Mouse (Mus musculus) layer of hippocampus, adult 2 months (tissue): ENCODE measurements around the gene Insm1. TPM values are rescaled to one million over a fixed set of nuclear protein-coding genes. Genes with fewer than 3 reads are reported as not detected.
A peak's percentile ranks its signal among the peaks of the same experiment; 100 is the strongest.

ENCODE experiments used
- DNase-seq, 2 experiments: peaks; one replicate each; pipeline ENCODE4 v3.0.0; 2022; ENCODE audit warnings: low spot score in 2 of 2
- H3K27ac ChIP-seq: fragments of 200-600 bp; 2 replicates; pipeline ENCODE4 v1.8.1; 2022
- H3K4me3 ChIP-seq: fragments of 200-600 bp; 2 replicates; pipeline ENCODE4 v1.8.1; 2022; ENCODE audit warnings: mild to moderate bottlenecking
- CTCF ChIP-seq: fragments of 200-600 bp; conservative IDR thresholded peaks from 2 replicates; pipeline ENCODE4 v1.8.1; 2022; ENCODE audit warnings: antibody characterized with exemption, mild to moderate bottlenecking, moderate library complexity
- total RNA-seq, 2 experiments: library from RNA; stranded (reverse); gene quantifications; 2 replicates each; pipeline ENCODE4 v1.2.3; 2021

Gene Insm1
- total RNA-seq, 2 experiments from 2014 or later, result 6.6 to 7.2 TPM

DNA sequence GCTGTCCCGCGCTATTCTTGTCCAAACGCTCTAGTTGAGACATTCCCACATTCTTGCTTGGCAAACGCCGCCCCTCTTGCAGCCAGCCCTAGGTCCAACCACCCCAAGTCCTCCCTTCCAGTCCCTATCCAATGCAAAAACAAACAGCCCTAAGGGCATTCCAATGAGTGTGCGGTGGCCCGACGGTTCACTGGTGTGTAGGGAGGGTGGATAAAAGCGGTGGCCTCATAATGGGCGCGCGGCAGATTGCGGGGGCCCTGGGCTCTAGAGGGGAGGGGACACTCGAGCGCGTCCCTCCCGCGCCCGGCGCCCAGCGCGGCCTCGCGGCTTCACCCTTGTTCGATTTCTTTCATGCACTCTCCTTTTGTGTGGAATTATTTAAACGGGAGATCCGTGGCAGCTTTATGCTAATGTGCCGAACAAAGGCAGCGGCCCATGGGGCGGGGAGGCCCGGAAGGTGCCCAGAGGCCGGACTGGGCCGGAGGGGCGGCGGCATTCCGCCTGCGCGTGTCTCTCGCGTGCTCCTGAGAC is 3.5 kb upstream of the Insm1 start:
- DNase-seq, result no peak
- no peak overlapping the region for H3K27ac ChIP-seq
- TF ChIP-seq CTCF, result no peak
- no peak overlapping the region; the same call in 1 of the 2 replicates for H3K4me3 ChIP-seq

DNA sequence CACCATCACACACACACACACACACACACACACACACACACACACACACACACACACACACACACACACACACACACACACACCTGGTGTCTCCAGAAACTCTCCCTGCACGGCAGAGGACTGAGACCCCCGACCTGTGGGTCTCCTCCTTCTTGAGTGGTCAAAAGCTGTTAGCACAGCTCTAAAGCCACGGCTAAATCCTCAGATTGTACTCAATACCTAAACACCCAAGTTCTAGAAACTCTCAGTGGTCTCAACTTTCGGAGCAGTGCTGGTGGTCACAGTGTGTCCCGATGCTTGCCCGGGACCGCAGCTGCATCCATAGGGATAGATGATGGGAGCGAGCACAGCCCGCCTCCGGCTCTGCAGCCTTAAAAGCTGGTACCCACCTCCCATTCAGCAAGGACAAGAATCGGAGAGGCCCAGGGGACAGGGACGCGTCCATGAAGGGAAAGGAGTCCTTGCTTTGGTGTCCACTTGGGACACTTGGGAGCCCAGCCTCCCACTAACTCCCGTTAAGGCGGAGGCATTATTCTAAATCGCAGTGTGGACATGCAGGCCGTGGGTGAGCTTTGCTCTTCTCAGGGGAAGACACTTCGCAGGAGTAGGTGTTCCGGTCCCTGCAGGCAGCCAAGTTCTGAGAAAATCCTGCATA is 2.7 kb upstream of the Insm1 start:
- Histone ChIP-seq H3K4me3 (no peak overlapping the region), H3K27ac (no peak overlapping the region)
- no peak for DNase-seq
- no peak for TF ChIP-seq CTCF

- H3K4me3 ChIP-seq, result no peak overlapping the region
- no peak for DNase-seq
Measured at GRCm38 (mm10) chr2:146219791-146220190, 1.9 kb upstream of the Insm1 start.

GRCm38 (mm10) chr2:146220591-146221075 is 1.1 kb upstream of the Insm1 start:
- Histone ChIP-seq H3K4me3 (peak overlapping the region; percentile 57), H3K27ac (peak overlapping the region; percentile 36; the same call in 1 of the 2 replicates)
- no peak for TF ChIP-seq CTCF
- DNase-seq, result no peak

More at GRCm38 (mm10) chr2:146219791-146220190, 1.9 kb upstream of the Insm1 start:
- H3K27ac ChIP-seq, result no peak overlapping the region
- TF ChIP-seq CTCF, result no peak

GRCm38 (mm10) chr2:146221929-146222278 is 183 bp downstream of the Insm1 start:
- Histone ChIP-seq H3K27ac (peak overlapping the region; percentile 83), H3K4me3 (peak overlapping the region; percentile 57)
- TF ChIP-seq CTCF, result no peak
- peak in 1 of 2 experiments; percentile 53 for DNase-seq

GRCm38 (mm10) chr2:146222279-146223175 is 806 bp downstream of the Insm1 start:
- peak overlapping the region; percentile 57 for H3K4me3 ChIP-seq
- H3K27ac ChIP-seq, result peak overlapping the region; percentile 83
- TF ChIP-seq CTCF, result no peak
- DNase-seq, result no peak

- H3K4me3 ChIP-seq, result peak overlapping the region; percentile 57
- H3K27ac ChIP-seq, result peak overlapping the region; percentile 78
- TF ChIP-seq CTCF, result peak; percentile 52
- DNase-seq, result no peak
Measured at GRCm38 (mm10) chr2:146223176-146223905, 1.6 kb downstream of the Insm1 start.

DNA sequence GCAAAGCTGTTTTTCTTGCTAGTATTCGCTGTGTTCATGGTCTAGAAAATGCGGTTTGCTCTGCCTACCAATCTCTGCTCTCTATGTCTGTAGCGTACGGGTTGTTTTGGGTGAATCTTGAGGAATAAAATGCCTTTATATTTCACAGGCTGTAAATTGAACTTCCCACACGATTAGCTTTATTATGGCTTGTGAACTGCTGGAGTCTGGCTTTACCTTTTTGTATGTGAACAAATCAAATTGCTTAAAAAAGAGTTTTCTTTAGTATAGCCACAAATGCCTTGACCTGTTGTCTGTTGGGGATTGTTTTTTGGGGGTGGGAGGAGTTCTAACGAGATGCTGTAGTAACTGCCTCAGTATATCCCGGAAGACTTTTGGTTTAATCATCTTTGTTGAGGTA is 2.4 kb downstream of the Insm1 start:
- Histone ChIP-seq H3K27ac (no peak overlapping the region), H3K4me3 (peak overlapping the region; percentile 57)
- no peak for DNase-seq
- no peak for TF ChIP-seq CTCF

- DNase-seq, result no peak
- TF ChIP-seq CTCF, result no peak
- Histone ChIP-seq H3K4me3 (no peak overlapping the region), H3K27ac (no peak overlapping the region)
Measured at GRCm38 (mm10) chr2:146225818-146226217, 4.1 kb downstream of the Insm1 start.

- no peak overlapping the region for H3K27ac ChIP-seq
- no peak for DNase-seq
- no peak for TF ChIP-seq CTCF
- no peak overlapping the region for H3K4me3 ChIP-seq
Measured at GRCm38 (mm10) chr2:146226484-146226883, 4.8 kb downstream of the Insm1 start.

GRCm38 (mm10) chr2:146227646-146228045 is 5.9 kb downstream of the Insm1 start:
- 0 out of 2 replicates have a peak, but pooled peaks have one; percentile 10 for TF ChIP-seq CTCF
- no peak overlapping the region for H3K4me3 ChIP-seq
- no peak for DNase-seq
- no peak overlapping the region for H3K27ac ChIP-seq

DNA sequence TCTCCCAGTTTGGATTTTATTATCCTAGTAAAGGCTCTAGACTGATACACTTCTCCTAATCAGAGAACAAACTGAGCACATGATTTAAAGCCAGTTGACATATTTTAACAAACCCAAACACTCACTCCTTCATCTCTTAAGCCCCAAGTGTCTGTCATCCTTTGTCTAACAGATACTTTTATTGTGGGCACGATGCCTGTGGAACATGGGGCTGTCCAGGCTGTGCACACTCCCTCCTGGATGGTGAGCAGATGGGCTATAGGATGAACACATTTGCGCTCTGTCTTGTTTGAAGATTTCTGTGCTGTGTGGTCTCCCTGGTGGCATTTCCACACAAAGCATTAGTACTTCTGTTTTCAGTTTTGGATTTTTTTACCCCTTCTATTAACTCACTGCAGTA is 6.7 kb downstream of the Insm1 start:
- H3K4me3 ChIP-seq, result no peak overlapping the region
- no peak for TF ChIP-seq CTCF
- DNase-seq, result no peak
- H3K27ac ChIP-seq, result no peak overlapping the region

DNA sequence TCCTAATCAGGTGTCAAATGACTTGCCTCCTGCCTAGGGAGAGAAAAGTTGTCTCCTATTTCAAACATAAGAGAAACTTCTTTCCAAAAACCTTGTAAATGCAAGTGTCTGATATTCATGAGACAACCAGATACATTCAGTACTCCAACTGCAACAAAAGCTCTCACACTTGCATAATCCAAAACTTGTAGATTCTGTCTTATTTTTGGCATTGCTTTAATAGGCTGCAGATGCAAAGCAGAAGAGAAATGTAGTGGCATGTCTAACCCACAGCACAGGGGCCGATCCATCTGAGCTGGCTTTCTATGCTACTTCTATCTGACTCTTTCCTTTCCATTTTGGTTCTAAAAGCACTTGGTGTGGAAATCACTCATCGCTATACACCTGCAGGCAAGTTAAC is 9.8 kb downstream of the Insm1 start:
- no peak for TF ChIP-seq CTCF
- Histone ChIP-seq H3K27ac (no peak overlapping the region), H3K4me3 (no peak overlapping the region)
- no peak for DNase-seq
